Mouse (Mus musculus): ENCODE measurements around the gene Phf13.

- TF ChIP-seq CTCF (IDR thresholded peaks at IDR 0.05; ENCODE audit: borderline replicate concordance, extremely low read depth, insufficient read depth, insufficient read length) (no peak), POLR2A (IDR thresholded peaks at IDR 0.05; ENCODE audit: borderline replicate concordance, extremely low read depth, insufficient read depth, insufficient read length, poor library complexity, severe bottlenecking) (no peak)
Observed at GRCm38 (mm10) chr4:151993035-151993434, 3.0 kb downstream of the Phf13 start.
